Mouse (Mus musculus) cerebellum, adult 9-10 months (tissue): ENCODE results near the gene Ror1.
A peak's percentile ranks its signal among the peaks of the same experiment; 100 is the strongest.

ENCODE experiments used
- DNase-seq: peaks from one replicate; pipeline ENCODE4 v3.0.0; 2022

Ror1 gene

DNA sequence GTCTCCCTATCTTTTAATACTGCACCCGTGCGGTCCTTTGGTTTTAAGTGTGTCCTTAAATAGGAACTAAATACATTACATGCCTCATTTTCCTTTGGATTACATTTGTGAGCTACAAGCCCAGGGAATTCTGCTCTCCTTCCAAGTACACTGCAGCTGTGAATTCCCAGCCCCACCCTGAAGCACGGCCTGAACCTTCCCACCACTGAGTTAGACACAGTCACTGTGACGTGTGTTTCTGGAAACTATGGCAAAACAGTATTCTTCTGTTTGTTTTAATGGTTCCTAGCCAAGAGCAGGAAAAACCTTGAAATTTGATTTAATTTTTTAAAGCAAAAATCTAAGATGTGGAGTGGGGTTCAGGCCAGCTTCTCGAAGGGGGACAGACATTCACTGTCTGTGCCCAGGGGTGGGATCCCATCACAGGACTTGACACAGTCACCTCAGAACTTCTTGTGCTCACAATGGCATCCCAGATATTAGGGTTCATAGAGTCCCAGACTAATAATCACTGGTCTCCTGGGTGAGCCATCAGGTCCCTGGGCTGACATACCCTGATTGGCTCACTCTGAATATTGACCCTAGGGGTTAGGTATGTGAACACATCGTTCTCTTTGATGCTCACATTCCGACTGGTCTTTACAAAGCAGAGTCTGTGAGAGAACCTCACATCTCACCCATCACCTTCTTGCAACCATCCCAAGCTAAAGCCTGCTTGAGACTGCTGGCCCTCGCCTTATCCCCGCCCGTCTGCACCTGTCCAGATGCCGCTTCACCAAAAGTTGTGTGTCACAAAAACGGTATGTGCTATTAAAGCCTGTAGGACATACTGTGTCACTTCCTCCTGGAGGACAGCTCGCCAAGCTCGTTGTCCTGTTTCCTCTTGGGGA is 306.2 kb downstream of the Ror1 start:
- DNase-seq = no peak

DNA sequence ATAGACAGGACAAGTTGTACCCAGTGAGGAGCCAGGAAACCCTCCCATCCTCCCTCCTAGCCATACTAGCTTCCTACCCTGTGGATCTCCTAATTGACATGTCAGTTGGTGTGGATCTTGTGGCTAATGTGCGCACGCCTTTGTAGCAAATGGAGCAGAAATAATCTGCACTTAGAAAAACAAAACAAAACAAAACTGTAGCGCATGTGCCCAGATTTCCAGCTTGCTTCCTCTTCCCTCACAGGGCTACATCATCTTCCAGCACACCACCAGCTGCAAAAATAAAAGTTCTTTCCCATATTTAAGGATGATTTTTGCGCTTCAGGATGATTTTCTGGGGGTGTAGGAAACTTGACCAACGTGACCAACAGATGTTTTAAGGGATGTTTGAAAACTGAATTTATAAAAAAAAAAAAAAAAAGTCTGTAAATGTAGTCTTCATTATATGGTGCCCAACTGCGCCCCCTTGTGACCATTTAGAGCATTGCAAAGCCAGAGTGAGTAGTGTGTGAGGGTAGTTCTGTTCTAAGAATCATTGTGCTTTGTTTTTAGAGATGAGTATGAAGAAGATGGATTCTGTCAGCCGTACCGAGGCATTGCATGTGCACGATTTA is 311.8 kb downstream of the Ror1 start:
- DNase-seq = peak; percentile 88

DNA sequence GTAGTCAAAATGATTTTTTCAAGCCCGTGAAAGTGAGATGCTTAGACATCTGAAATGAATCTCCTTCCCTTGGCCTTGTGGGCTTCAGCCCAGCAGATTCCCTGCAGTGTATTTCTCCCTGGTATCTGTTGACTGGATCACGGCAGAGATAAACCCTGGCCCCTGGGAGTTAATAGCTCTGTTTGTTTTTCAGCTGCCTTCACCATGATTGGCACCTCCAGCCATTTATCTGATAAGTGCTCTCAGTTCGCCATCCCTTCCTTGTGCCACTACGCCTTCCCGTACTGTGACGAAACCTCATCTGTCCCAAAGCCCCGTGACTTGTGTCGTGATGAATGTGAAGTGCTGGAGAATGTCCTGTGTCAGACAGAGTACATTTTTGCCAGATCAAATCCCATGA is 313.9 kb downstream of the Ror1 start:
- DNase-seq = no peak

DNA sequence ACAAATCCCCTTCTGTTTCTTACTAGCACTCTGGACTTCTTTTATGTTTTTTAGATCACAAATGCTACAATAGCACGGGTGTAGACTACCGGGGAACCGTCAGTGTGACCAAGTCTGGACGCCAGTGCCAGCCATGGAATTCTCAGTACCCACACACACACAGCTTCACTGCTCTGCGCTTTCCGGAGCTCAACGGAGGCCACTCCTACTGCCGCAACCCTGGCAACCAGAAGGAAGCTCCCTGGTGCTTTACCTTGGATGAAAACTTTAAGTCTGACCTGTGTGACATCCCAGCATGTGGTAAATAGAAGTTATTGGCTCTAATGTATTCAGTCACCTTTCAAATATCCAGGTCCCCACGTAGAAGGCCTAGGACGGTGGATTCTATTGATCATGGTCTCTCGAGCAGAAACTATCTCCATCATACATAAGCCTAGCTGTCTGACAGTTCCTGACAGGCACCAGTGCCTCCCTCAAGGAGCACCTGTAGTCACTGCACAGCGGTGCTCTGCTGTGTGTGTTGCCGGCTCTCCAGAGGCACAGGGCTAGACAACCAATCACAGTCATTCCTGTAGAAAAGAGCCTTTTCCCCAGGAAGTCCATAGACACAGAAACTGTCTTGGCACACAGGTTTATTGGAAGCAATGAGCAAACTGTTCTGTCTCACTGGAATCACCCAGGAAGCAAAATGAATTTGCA is 316.4 kb downstream of the Ror1 start:
- no peak for DNase-seq

DNA sequence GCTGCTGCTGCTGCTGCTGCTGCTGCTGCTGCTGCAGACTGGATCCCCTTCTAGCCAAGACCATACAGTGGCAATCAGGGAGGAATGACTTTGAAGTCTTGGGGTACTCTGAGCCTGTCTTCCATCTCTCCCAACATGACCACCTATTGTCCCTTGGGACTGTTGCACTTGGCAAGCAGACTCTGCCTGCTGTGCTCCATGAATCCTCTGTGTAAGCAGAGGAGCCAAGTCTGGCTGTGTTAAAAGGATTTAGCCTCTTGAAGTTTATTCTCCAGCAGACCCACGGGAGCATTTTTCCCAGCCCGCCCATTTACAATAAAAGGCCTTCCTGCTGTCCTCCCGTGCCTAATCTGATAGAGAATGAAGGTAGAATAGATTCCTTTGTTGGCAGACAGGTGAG is 327.2 kb downstream of the Ror1 start:
- no peak for DNase-seq

DNA sequence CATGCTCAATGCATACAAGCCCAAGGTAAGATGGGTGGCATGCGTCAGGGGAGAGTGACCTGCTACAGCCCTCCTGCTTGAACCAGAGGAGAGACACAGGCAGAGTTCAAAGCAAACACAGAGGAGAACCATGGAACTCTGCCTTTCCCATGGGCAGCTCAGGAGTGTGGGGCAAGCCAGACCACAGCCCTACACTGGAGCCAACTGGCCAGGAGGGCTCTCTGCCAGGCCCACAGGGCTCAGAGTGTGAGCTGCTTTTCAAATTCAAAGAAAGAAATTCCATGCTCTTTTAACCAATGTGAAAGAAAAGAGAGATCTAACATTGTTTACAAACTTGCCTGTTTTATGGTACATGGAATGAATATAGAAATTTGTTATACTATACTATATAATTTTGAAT is 330.5 kb downstream of the Ror1 start:
- DNase-seq = no peak

DNA sequence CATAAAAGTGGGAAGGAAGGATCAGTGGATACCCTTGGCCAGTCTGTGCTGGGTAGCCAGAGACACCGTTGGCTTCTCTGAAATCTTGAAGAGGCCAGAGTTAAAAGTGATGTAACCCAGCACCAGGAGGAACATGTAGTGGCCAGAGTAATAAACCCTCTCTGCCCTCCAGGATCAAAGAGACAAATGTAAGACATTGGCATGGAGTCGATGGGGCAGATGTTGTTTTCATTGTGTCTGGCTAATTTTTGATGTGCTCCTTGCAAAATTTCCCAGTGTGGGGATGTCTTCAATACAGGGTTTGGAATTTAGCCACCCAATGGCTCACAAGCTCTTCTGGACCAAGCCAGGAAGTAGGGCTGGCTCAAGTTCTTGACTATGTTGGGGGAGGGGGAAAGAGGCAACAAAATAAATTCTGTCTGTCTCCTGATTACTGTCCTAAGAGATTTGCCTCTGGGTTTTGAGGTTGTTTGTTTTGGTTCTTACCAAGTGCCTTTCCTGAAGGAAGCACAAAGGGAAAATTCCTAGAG is 333.8 kb downstream of the Ror1 start:
- DNase-seq = no peak

DNA sequence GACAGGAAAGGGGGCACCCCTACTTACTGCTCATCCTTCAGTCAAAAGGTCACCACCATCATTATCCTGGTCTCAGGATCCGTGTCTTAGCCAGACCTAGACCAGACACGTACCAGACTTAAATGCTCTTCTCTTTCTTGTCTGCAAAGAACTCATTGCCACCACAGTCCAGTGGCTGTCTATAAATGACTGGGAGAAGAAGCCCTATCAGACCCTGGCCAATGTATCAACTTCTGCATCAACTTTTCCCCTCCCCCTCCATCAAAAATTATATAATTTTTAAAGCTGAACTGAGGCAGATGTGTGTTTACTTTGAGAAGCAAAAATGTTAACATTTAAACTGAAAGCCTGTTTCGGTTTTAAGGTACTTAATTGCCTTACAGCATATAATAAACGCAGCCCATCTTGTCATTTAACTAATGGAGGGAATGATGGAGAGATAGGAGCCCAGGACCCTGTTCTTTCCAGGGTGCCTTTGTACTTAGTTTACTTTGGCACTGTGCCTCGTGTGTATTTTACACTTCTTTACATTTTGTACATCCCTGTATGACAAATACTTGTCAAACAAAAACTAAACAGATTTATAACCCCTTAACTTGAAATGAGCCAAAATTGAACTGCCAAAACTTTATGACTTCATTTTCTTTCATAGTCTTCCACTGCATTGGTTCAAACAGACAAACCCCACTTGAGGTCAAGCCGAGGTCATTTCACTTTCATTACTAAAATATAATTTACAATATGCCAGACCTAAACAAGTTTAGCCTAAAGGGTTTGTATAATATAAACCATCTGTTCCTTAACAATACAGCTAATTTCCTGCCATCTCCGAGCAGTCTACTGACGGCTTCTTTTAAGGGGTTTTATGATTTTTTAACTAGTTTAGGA is 339.9 kb downstream of the Ror1 start:
- no peak for DNase-seq

DNA sequence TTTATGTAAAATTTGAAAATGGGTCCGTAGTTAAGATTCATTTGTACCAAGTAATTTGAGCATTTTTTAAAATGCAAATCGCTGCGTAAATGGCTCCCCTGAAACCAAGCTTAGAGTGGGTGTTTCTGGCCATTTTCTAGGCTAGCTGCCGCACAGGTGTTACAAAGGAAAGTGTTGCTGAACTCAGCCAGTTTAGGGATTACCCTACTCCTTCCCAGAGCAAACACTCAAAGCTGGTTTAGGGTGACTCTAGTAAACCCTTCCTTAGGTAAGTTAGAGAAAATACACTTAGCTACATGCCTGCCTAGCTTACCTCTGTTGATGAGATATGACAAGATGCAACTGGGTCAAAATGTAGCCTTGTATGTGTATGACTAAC is 340.6 kb downstream of the Ror1 start:
- DNase-seq = no peak

DNA sequence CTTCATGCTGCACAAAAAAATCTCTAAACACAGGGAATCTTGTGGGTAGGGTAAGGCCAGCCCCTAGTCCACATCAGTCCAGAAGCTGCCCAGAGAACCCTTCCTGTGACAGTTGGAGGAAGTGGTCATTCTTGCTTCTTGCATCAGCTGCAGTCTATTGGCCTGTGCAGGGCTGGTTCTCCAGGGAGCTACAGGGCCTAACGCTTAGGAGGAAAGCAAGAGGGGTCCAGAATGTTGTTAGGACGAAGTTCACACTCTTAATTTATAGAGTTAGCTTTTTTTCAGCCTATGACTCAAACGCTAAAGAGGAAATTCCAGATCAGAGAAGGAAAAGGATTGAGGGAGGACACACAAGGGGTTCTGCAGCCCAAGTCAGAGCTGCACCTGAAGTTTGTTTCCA is 351.3 kb downstream of the Ror1 start:
- no peak for DNase-seq

DNA sequence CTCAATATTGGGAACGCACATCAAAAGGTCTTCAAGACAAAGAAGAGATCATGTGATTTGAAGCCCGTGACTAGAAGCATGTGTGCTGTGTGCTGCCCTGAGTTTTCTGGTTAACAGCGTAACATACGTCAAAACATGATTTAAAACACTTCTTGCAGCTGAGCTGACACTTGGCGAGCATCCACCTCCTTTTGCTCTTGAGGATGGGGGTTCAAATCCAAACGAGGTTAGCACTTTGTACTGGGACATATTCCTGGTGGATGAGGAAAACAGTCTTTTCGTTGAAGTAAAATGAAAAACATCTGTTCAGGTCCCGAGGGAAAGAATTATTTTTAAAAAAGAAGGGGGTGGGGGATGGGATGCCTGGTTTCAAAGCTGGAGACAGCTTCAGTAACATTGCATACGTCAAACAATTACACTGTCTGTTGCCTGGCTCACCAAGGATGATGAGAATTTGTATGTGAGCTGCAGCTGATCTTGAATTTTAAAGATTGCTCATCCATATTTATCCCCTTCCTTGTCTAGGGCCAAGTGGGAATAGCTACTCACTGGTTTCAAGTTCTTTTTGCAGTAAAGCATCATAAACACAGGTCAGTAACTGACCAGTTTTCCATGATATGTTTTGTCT is 367.0 kb downstream of the Ror1 start:
- DNase-seq = no peak

DNA sequence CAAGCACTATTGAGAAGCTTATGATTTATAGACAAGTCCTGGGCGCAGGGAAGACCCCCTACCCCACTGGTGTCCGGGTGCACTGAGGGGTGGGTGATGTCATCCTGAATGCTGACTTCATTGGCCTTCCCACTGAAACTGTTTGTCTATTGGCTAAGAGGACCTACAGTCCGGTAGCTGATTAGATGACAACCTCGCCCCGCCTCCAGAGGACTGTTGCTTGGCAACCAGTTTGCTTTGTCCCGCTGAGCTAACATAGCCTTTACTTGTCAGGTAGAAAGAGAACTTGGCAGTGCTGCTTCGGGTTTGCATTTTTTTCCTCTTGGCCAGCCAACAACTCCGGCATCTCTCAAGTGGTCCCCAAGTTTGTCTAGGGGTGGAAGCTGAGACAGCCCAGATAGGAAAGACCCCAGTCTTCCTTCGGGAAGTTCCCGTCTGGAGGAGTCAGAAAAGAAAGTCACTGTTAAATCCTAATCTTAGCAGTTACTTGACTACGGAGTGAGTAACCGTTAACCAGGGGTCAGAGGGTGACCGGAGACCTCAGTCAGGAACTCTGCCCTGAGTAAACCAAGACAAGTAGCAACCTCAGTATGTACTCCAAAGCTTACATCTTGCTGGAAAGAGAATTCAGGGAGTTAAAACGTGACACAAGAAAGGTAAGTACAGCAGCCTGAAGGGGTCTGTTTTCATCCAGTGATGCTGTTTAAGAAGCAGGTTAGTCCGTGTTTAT is 383.2 kb downstream of the Ror1 start, which contains the start of gene Ube2u:
Ube2u (plus strand) TSS at position 258 of the 730 bp plus-strand sequence.
- DNase-seq = peak; percentile 2

DNA sequence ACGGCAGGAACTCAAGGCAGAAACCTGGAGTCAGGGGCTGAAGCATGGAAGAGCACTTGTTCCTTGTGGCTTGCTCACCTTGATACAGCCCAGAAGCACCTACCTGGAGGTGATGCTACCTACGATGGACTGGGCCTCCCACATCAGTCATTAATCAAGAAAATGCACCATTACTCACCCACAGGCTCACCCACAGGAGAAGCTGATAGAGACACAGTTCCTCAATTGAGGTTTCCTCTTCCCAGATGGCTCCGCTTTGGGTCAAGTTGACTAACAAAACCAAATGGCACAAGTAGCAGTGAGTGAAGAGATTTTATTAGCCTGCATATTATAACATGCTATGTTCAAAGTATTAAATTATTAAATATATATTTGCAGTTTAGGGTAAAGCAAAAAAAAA is 392.9 kb downstream of the Ror1 start:
- no peak for DNase-seq
